Mouse (Mus musculus): ENCODE data around the gene Ehd4. TPM values are rescaled to one million over a fixed set of nuclear protein-coding genes. Genes with fewer than 3 reads are reported as not detected.

The Ehd4 gene
- polyA plus RNA-seq, 1 experiment from 2014 or later: 11.9 TPM

GRCm38 (mm10) chr2:120139091-120139490 lies 15.3 kb downstream of the Ehd4 start:
- no peak overlapping the region for H3K4me2 ChIP-seq (ENCODE audit: low read length)
- no peaks in the 10 kb centered on the region for H3K27me3 ChIP-seq (ENCODE audit: control insufficient read depth, insufficient read depth, low read length)
- H3K27ac ChIP-seq (replicated peaks; ENCODE audit: low read depth, low read length): no peak overlapping the region
- ATAC-seq (ENCODE audit: low FRiP score, low TSS enrichment) (no peak), DNase-seq (no peak)
- no peak overlapping the region for H3K9ac ChIP-seq (replicated peaks; ENCODE audit: low read length)
- H3K36me3 ChIP-seq (ENCODE audit: control insufficient read depth, insufficient read depth, low read length): no peaks in the 10 kb centered on the region
- H3K4me3 ChIP-seq (replicated peaks; ENCODE audit: low read depth, low read length): no peak overlapping the region
- WGBS: 81% methylated on average over 1 of the region's 1 CpGs
- H3K4me1 ChIP-seq (ENCODE audit: control insufficient read depth, insufficient read depth, low read length): no peaks in the 10 kb centered on the region
- no peaks in the 10 kb centered on the region for H3K9me3 ChIP-seq (ENCODE audit: control insufficient read depth, low read length)

GRCm38 (mm10) chr2:120137281-120137680 lies 17.1 kb downstream of the Ehd4 start:
- H3K9me3 ChIP-seq (ENCODE audit: control insufficient read depth, low read length): no peaks in the 10 kb centered on the region
- no peak for DNase-seq
- no peak overlapping the region for H3K27ac ChIP-seq (replicated peaks; ENCODE audit: low read depth, low read length)
- H3K4me1 ChIP-seq (ENCODE audit: control insufficient read depth, insufficient read depth, low read length): no peaks in the 10 kb centered on the region
- no peak for ATAC-seq (ENCODE audit: low FRiP score, low TSS enrichment)
- WGBS: 76% methylated on average over 5 of the region's 5 CpGs
- no peak overlapping the region for H3K9ac ChIP-seq (replicated peaks; ENCODE audit: low read length)
- no peak overlapping the region for H3K4me3 ChIP-seq (replicated peaks; ENCODE audit: low read depth, low read length)
- H3K4me2 ChIP-seq (ENCODE audit: low read length): no peak overlapping the region
- no peaks in the 10 kb centered on the region for H3K27me3 ChIP-seq (ENCODE audit: control insufficient read depth, insufficient read depth, low read length)
- no peaks in the 10 kb centered on the region for H3K36me3 ChIP-seq (ENCODE audit: control insufficient read depth, insufficient read depth, low read length)

- no peak for DNase-seq
- Histone ChIP-seq H3K4me1 (ENCODE audit: control insufficient read depth, insufficient read depth, low read length) (no peaks in the 10 kb centered on the region), H3K9me3 (ENCODE audit: control insufficient read depth, low read length) (no peaks in the 10 kb centered on the region)
Observed at GRCm38 (mm10) chr2:120134453-120135075, 19.8 kb downstream of the Ehd4 start.

GRCm38 (mm10) chr2:120131881-120132280 lies 22.5 kb downstream of the Ehd4 start:
- ATAC-seq (ENCODE audit: low FRiP score, low TSS enrichment) (no peak), DNase-seq (no peak)
- Histone ChIP-seq H3K36me3 (ENCODE audit: control insufficient read depth, insufficient read depth, low read length) (no peaks in the 10 kb centered on the region), H3K4me2 (ENCODE audit: low read length) (no peak overlapping the region), H3K4me3 (replicated peaks; ENCODE audit: low read depth, low read length) (no peak overlapping the region), H3K27ac (replicated peaks; ENCODE audit: low read depth, low read length) (no peak overlapping the region), H3K27me3 (ENCODE audit: control insufficient read depth, insufficient read depth, low read length) (no peaks in the 10 kb centered on the region), H3K9ac (replicated peaks; ENCODE audit: low read length) (no peak overlapping the region), H3K4me1 (ENCODE audit: control insufficient read depth, insufficient read depth, low read length) (no peaks in the 10 kb centered on the region), H3K9me3 (ENCODE audit: control insufficient read depth, low read length) (no peaks in the 10 kb centered on the region)
- WGBS: 95% methylated on average over 1 of the region's 1 CpGs

More at GRCm38 (mm10) chr2:120134453-120135075, 19.8 kb downstream of the Ehd4 start:
- H3K4me2 ChIP-seq (ENCODE audit: low read length): no peak overlapping the region
- no peak overlapping the region for H3K4me3 ChIP-seq (replicated peaks; ENCODE audit: low read depth, low read length)
- H3K9ac ChIP-seq (replicated peaks; ENCODE audit: low read length): no peak overlapping the region
- no peaks in the 10 kb centered on the region for H3K27me3 ChIP-seq (ENCODE audit: control insufficient read depth, insufficient read depth, low read length)
- H3K27ac ChIP-seq (replicated peaks; ENCODE audit: low read depth, low read length): no peak overlapping the region
- ATAC-seq (ENCODE audit: low FRiP score, low TSS enrichment): no peak
- no peaks in the 10 kb centered on the region for H3K36me3 ChIP-seq (ENCODE audit: control insufficient read depth, insufficient read depth, low read length)

- no peak overlapping the region for H3K4me2 ChIP-seq (ENCODE audit: low read length)
- DNase-seq: no peak
- 76% methylated on average over 8 of the region's 8 CpGs for WGBS
- no peaks in the 10 kb centered on the region for H3K27me3 ChIP-seq (ENCODE audit: control insufficient read depth, insufficient read depth, low read length)
- no peak overlapping the region for H3K4me3 ChIP-seq (replicated peaks; ENCODE audit: low read depth, low read length)
- H3K27ac ChIP-seq (replicated peaks; ENCODE audit: low read depth, low read length): no peak overlapping the region
- no peaks in the 10 kb centered on the region for H3K4me1 ChIP-seq (ENCODE audit: control insufficient read depth, insufficient read depth, low read length)
- no peaks in the 10 kb centered on the region for H3K9me3 ChIP-seq (ENCODE audit: control insufficient read depth, low read length)
- no peak for ATAC-seq (ENCODE audit: low FRiP score, low TSS enrichment)
- H3K36me3 ChIP-seq (ENCODE audit: control insufficient read depth, insufficient read depth, low read length): no peaks in the 10 kb centered on the region
- H3K9ac ChIP-seq (replicated peaks; ENCODE audit: low read length): no peak overlapping the region
Observed at GRCm38 (mm10) chr2:120129252-120129908, 25.0 kb downstream of the Ehd4 start.

- DNase-seq: no peak
- Histone ChIP-seq H3K27me3 (ENCODE audit: control insufficient read depth, insufficient read depth, low read length) (no peaks in the 10 kb centered on the region), H3K4me1 (ENCODE audit: control insufficient read depth, insufficient read depth, low read length) (no peaks in the 10 kb centered on the region), H3K4me3 (replicated peaks; ENCODE audit: low read depth, low read length) (no peak overlapping the region), H3K27ac (replicated peaks; ENCODE audit: low read depth, low read length) (no peak overlapping the region), H3K4me2 (ENCODE audit: low read length) (no peak overlapping the region), H3K9ac (replicated peaks; ENCODE audit: low read length) (no peak overlapping the region), H3K36me3 (ENCODE audit: control insufficient read depth, insufficient read depth, low read length) (no peaks in the 10 kb centered on the region), H3K9me3 (ENCODE audit: control insufficient read depth, low read length) (no peaks in the 10 kb centered on the region)
- no peak for ATAC-seq (ENCODE audit: low FRiP score, low TSS enrichment)
- WGBS: 70% methylated on average over 1 of the region's 1 CpGs
Observed at GRCm38 (mm10) chr2:120128611-120129051, 25.8 kb downstream of the Ehd4 start.

GRCm38 (mm10) chr2:120128011-120128410 lies 26.4 kb downstream of the Ehd4 start:
- Histone ChIP-seq H3K36me3 (ENCODE audit: control insufficient read depth, insufficient read depth, low read length) (no peaks in the 10 kb centered on the region), H3K27me3 (ENCODE audit: control insufficient read depth, insufficient read depth, low read length) (no peaks in the 10 kb centered on the region), H3K4me2 (ENCODE audit: low read length) (no peak overlapping the region), H3K9me3 (ENCODE audit: control insufficient read depth, low read length) (no peaks in the 10 kb centered on the region), H3K4me3 (replicated peaks; ENCODE audit: low read depth, low read length) (no peak overlapping the region), H3K9ac (replicated peaks; ENCODE audit: low read length) (no peak overlapping the region), H3K27ac (replicated peaks; ENCODE audit: low read depth, low read length) (no peak overlapping the region), H3K4me1 (ENCODE audit: control insufficient read depth, insufficient read depth, low read length) (no peaks in the 10 kb centered on the region)
- ATAC-seq (ENCODE audit: low FRiP score, low TSS enrichment): no peak
- DNase-seq: no peak

GRCm38 (mm10) chr2:120126901-120127300 lies 27.5 kb downstream of the Ehd4 start:
- no peaks in the 10 kb centered on the region for H3K27me3 ChIP-seq (ENCODE audit: control insufficient read depth, insufficient read depth, low read length)
- no peak overlapping the region for H3K9ac ChIP-seq (replicated peaks; ENCODE audit: low read length)
- no peaks in the 10 kb centered on the region for H3K9me3 ChIP-seq (ENCODE audit: control insufficient read depth, low read length)
- H3K36me3 ChIP-seq (ENCODE audit: control insufficient read depth, insufficient read depth, low read length): no peaks in the 10 kb centered on the region
- H3K4me1 ChIP-seq (ENCODE audit: control insufficient read depth, insufficient read depth, low read length): no peaks in the 10 kb centered on the region
- H3K4me3 ChIP-seq (replicated peaks; ENCODE audit: low read depth, low read length): no peak overlapping the region
- H3K27ac ChIP-seq (replicated peaks; ENCODE audit: low read depth, low read length): no peak overlapping the region
- DNase-seq: no peak
- no peak overlapping the region for H3K4me2 ChIP-seq (ENCODE audit: low read length)
- 87% methylated on average over 1 of the region's 1 CpGs for WGBS
- ATAC-seq (ENCODE audit: low FRiP score, low TSS enrichment): no peak

- Histone ChIP-seq H3K4me3 (replicated peaks; ENCODE audit: low read depth, low read length) (no peak overlapping the region), H3K4me2 (ENCODE audit: low read length) (no peak overlapping the region), H3K27ac (replicated peaks; ENCODE audit: low read depth, low read length) (no peak overlapping the region), H3K27me3 (ENCODE audit: control insufficient read depth, insufficient read depth, low read length) (no peaks in the 10 kb centered on the region), H3K9ac (replicated peaks; ENCODE audit: low read length) (no peak overlapping the region), H3K9me3 (ENCODE audit: control insufficient read depth, low read length) (no peaks in the 10 kb centered on the region), H3K4me1 (ENCODE audit: control insufficient read depth, insufficient read depth, low read length) (no peaks in the 10 kb centered on the region), H3K36me3 (ENCODE audit: control insufficient read depth, insufficient read depth, low read length) (no peaks in the 10 kb centered on the region)
- DNase-seq (no peak), ATAC-seq (ENCODE audit: low FRiP score, low TSS enrichment) (no peak)
- WGBS: 85% methylated on average over 4 of the region's 4 CpGs
Observed at GRCm38 (mm10) chr2:120126408-120126807, 28.0 kb downstream of the Ehd4 start.

Data from midbrain, embryonic 14.5 days (tissue).